Mouse (Mus musculus): ENCODE data around the gene Osbpl8.

- no peak for TF ChIP-seq FLI1 (IDR thresholded peaks at IDR 0.05; ENCODE audit: low read length)
- no peak for TF ChIP-seq GATA1 (IDR thresholded peaks at IDR 0.05; ENCODE audit: borderline replicate concordance, low read length)
These were observed 137.9 kb downstream of the Osbpl8 start for GRCm38 (mm10) chr10:111302486-111302885.
